Mouse (Mus musculus) heart, adult 8-10 months (tissue): Measurements from ENCODE around the gene Vmn2r63. TPM values are rescaled to one million over a fixed set of nuclear protein-coding genes. Genes with fewer than 3 reads are reported as not detected.
"Not testable (repeated sequence)": the region's sequence is repeated elsewhere in the genome, so short reads cannot be mapped to it uniquely, and the experiment has no call there.

Experiments used
- DNase-seq: peaks from one replicate; pipeline ENCODE4 v3.0.0; 2022; ENCODE audit warnings: low spot score
- microRNA-seq: library from miRNA; unstranded; fragments of <30 nt; microRNA quantifications from one replicate; pipeline ENCODE4 v1.2.0, GENCODE M21; 2022
- total RNA-seq, 4 experiments: library from RNA; stranded (reverse); gene quantifications; 2 replicates each; pipeline ENCODE4 v1.2.4; 2022

The Vmn2r63 gene
- total RNA-seq = not detected

- DNase-seq = not testable (repeated sequence)
Measured at GRCm38 (mm10) chr7:42933722-42934121, at the start of gene Vmn2r63. Vmn2r63 (minus strand) TSS chr7:42933822.

GRCm38 (mm10) chr7:42980739-42981138, 47.1 kb upstream of the Vmn2r63 start:
- no peak for DNase-seq

GRCm38 (mm10) chr7:42980098-42980497, 46.5 kb upstream of the Vmn2r63 start:
- peak; percentile 6 for DNase-seq

- no peak for DNase-seq
Measured at GRCm38 (mm10) chr7:42965246-42965645, 31.6 kb upstream of the Vmn2r63 start.

GRCm38 (mm10) chr7:42898067-42898466, 35.6 kb downstream of the Vmn2r63 start:
- not testable (repeated sequence) for DNase-seq

GRCm38 (mm10) chr7:42878090-42878489, 55.5 kb downstream of the Vmn2r63 start:
- DNase-seq = no peak

GRCm38 (mm10) chr7:42866801-42867458, 66.7 kb downstream of the Vmn2r63 start, which contains the start of gene Gm2381:
Gm2381 (minus strand) TSS chr7:42867234.
- not testable (repeated sequence) for DNase-seq

Small RNA genes within 50 kb of the gene (microRNA-seq; reads per million reads assigned to microRNA genes)
- not detected for gene Gm23256

Other genes with a start within 250 kb of the Vmn2r63 start
- gene Zfp975, start 241.1 kb downstream of the Vmn2r63 start, total RNA-seq = 1 to 10 TPM; 3.5 to 4.4 (median 4.2) TPM
- not detected for gene Gm17067, start 206.8 kb downstream of the Vmn2r63 start, total RNA-seq
- gene Vmn2r62, start 140.3 kb downstream of the Vmn2r63 start, total RNA-seq = not detected
- gene Gm2381, start 66.6 kb downstream of the Vmn2r63 start, total RNA-seq = under 1 TPM in 3 of 4 experiments, not detected in 1; 0.06 to 0.19 (median 0.09) TPM
- not detected for gene Gm9268, start 84.9 kb upstream of the Vmn2r63 start, total RNA-seq
- not detected for gene Zfp936, start 180.4 kb upstream of the Vmn2r63 start, total RNA-seq